Mouse (Mus musculus): ENCODE data around the gene Podxl2. TPM values are rescaled to one million over a fixed set of nuclear protein-coding genes. Genes with fewer than 3 reads are reported as not detected.
A peak's percentile ranks its signal among the peaks of the same experiment; 100 is the strongest.

Podxl2 gene
- polyA plus RNA-seq, 1 experiment from 2014 or later: 129 TPM

DNA sequence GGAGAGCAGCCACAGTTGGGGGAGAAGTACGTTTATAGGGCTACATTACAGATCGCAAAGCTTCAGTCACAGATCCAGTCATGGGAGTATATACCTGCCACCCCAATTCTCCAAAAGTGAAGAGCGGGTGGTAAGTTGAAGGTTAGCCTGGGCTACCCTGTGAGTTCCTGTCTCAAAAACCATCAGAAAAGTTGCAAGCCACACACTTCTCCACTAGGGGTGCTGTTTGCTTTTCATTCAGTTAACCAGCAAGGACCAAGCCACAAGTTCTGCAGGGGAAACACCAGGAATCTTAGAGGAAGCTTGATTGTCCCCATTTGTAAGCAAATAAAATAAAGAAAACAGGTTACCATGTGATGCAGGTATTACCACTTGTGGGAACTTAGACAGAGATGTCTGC lies 62.0 kb downstream of the Podxl2 start:
- Histone ChIP-seq H3K4me1 (ENCODE audit: control insufficient read depth, insufficient read depth, low read length) (0 out of 2 replicates have a peak, but pooled peaks cover 7% of the 10 kb centered on the region), H3K27me3 (ENCODE audit: control insufficient read depth, insufficient read depth, low read length) (no peaks in the 10 kb centered on the region), H3K4me2 (ENCODE audit: low read depth) (no peak overlapping the region), H3K36me3 (ENCODE audit: control insufficient read depth, insufficient read depth, low read length) (no peaks in the 10 kb centered on the region), H3K9ac (ENCODE audit: low read length) (no peak overlapping the region), H3K27ac (ENCODE audit: low read depth, low read length) (no peak overlapping the region), H3K4me3 (ENCODE audit: low read depth, low read length) (no peak overlapping the region), H3K9me3 (ENCODE audit: control insufficient read depth, low read length) (no peaks in the 10 kb centered on the region)
- WGBS: 73% methylated on average over 3 of the region's 3 CpGs
- ATAC-seq (ENCODE audit: insufficient read depth, low FRiP score, low TSS enrichment) (no peak), DNase-seq (ENCODE audit: low spot score) (no peak)

DNA sequence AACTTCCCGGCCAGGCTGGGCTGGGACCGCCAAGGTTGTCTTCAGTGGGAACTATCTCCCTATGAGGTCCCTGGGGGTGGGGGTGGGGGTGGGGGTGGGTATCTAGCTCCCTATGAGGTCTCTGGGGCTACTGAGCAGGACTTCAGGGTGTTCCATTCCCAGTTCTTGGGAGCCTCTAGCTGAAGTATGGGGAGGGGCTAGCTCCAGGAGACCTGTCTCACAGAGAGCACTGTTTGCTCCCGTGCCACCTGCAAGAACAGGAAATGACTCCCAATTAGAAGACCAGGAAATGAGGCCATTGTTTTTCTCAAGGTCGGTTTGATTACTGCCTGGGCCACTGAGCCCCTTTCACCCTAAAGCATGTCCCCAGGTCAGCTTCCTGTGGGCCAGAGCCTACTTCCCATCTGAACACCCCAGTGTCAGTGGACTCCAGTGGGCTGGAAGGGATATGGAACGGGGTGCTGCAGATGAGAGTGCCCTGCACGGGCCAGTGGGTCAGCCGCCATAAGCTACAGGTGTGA lies 62.9 kb downstream of the Podxl2 start:
- Histone ChIP-seq H3K9me3 (ENCODE audit: control insufficient read depth, low read length) (no peaks in the 10 kb centered on the region), H3K4me1 (ENCODE audit: control insufficient read depth, insufficient read depth, low read length) (0 out of 2 replicates have a peak, but pooled peaks cover 7% of the 10 kb centered on the region), H3K4me3 (ENCODE audit: low read depth, low read length) (no peak overlapping the region), H3K9ac (ENCODE audit: low read length) (no peak overlapping the region), H3K27me3 (ENCODE audit: control insufficient read depth, insufficient read depth, low read length) (no peaks in the 10 kb centered on the region), H3K4me2 (ENCODE audit: low read depth) (no peak overlapping the region), H3K36me3 (ENCODE audit: control insufficient read depth, insufficient read depth, low read length) (no peaks in the 10 kb centered on the region), H3K27ac (ENCODE audit: low read depth, low read length) (no peak overlapping the region)
- 47% methylated on average over 7 of the region's 7 CpGs for WGBS
- DNase-seq (ENCODE audit: low spot score) (no peak), ATAC-seq (ENCODE audit: insufficient read depth, low FRiP score, low TSS enrichment) (no peak)

DNA sequence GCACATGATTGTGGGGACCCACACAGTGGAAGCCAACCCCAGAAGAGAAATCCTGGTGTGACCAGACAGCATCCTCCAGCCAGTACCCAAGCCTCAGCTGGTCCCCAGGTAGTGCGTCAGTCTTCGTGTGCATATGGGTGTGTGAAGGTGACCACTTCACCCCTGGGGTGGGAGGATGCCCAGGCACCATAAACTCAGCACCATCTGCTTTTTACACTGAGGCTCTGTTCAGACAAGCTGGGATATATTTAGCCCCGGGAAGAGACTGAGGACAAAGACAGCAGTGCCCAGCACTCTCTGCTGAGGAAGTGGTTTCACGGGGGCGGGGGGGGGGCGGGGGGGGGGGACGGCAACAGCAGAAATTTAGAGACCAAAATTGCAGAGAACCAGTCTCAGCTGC lies 63.4 kb downstream of the Podxl2 start:
- Histone ChIP-seq H3K36me3 (ENCODE audit: control insufficient read depth, insufficient read depth, low read length) (no peaks in the 10 kb centered on the region), H3K27ac (ENCODE audit: low read depth, low read length) (no peak overlapping the region), H3K27me3 (ENCODE audit: control insufficient read depth, insufficient read depth, low read length) (no peaks in the 10 kb centered on the region), H3K4me3 (ENCODE audit: low read depth, low read length) (no peak overlapping the region), H3K4me2 (ENCODE audit: low read depth) (no peak overlapping the region), H3K9ac (ENCODE audit: low read length) (no peak overlapping the region), H3K9me3 (ENCODE audit: control insufficient read depth, low read length) (no peaks in the 10 kb centered on the region), H3K4me1 (ENCODE audit: control insufficient read depth, insufficient read depth, low read length) (0 out of 2 replicates have a peak, but pooled peaks cover 7% of the 10 kb centered on the region)
- ATAC-seq (ENCODE audit: insufficient read depth, low FRiP score, low TSS enrichment) (no peak), DNase-seq (ENCODE audit: low spot score) (no peak)
- 36% methylated on average over 7 of the region's 7 CpGs for WGBS

DNA sequence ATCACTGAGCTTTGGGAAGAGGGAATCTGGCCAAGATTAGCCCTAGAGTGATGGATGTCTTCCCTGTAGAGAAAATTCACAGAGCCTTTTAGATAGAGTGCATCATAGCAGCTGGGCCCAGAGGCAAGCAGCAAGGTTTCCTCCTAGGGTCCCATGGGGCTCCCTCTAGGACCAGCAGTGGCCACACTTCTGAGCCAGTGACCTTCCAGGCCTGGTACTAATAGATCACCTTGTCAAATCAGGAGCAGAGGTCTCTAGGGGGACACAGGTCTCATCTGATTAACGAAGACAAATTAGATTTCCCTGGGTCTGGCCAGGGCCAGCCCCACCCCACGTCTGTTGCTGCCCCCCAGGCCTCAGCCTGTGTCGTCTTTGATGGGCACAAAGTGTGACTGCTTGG lies 64.6 kb downstream of the Podxl2 start:
- DNase-seq (ENCODE audit: low spot score) (peak; percentile 46), ATAC-seq (ENCODE audit: insufficient read depth, low FRiP score, low TSS enrichment) (no peak; the same call in 1 of the 2 replicates)
- H3K9ac ChIP-seq (ENCODE audit: low read length): no peak overlapping the region
- no peak overlapping the region for H3K4me3 ChIP-seq (ENCODE audit: low read depth, low read length)
- 50% methylated on average over 3 of the region's 3 CpGs for WGBS
- H3K27me3 ChIP-seq (ENCODE audit: control insufficient read depth, insufficient read depth, low read length): no peaks in the 10 kb centered on the region
- H3K4me2 ChIP-seq (ENCODE audit: low read depth): no peak overlapping the region
- no peaks in the 10 kb centered on the region for H3K9me3 ChIP-seq (ENCODE audit: control insufficient read depth, low read length)
- no peaks in the 10 kb centered on the region for H3K36me3 ChIP-seq (ENCODE audit: control insufficient read depth, insufficient read depth, low read length)
- H3K27ac ChIP-seq (ENCODE audit: low read depth, low read length): no peak overlapping the region
- H3K4me1 ChIP-seq (ENCODE audit: control insufficient read depth, insufficient read depth, low read length): 0 out of 2 replicates have a peak, but pooled peaks cover 7% of the 10 kb centered on the region

DNA sequence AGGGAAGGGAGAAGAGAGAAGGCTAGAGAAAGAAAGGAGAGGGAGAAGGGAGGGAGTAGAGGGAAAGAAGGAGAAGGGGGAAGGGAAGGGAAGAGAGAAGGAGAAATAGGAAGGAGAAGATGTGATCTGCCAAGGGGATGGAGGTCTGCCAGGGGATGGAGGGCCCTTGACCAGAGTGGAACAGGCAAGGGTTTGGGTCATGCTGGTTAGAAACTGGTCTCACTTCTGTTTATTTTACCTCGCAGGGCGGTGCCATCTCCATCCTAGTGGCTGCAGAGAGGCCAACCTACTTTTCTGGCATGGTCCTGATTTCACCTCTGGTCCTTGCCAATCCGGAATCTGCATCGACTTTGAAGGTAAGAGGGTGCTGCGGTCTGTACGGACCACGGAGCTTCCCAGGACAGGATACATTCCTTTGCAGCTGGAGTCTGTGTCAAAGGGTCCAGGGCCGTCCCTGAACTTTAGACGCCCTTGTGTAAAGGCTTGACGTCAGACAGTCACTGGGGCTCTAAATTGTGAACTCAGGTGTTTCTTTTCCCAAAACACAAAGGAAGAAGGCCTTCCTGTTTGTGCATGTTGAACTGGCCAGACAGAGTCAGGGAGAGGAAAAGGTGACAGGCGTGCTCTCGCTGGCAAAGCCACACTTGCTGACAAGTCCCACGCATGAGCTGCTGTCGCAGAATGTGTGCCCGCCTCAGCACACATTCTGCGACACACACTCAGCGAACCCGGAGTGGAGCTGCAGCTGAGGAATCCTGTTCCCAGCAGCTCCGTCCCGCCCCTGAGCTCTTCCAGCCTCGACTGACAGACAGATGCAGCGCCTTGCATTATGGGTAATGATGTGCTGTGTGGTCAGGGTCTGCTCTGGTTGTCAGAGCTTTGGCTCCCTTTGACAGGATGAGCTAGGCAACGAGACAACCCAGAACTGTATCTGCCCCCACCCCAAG lies 65.5 kb downstream of the Podxl2 start:
- Histone ChIP-seq H3K4me2 (ENCODE audit: low read depth) (no peak overlapping the region), H3K9ac (ENCODE audit: low read length) (no peak overlapping the region), H3K27me3 (ENCODE audit: control insufficient read depth, insufficient read depth, low read length) (no peaks in the 10 kb centered on the region), H3K27ac (ENCODE audit: low read depth, low read length) (no peak overlapping the region), H3K4me3 (ENCODE audit: low read depth, low read length) (no peak overlapping the region), H3K4me1 (ENCODE audit: control insufficient read depth, insufficient read depth, low read length) (0 out of 2 replicates have a peak, but pooled peaks cover 7% of the 10 kb centered on the region), H3K9me3 (ENCODE audit: control insufficient read depth, low read length) (no peaks in the 10 kb centered on the region), H3K36me3 (ENCODE audit: control insufficient read depth, insufficient read depth, low read length) (no peaks in the 10 kb centered on the region)
- 77% methylated on average over 23 of the region's 23 CpGs for WGBS
- DNase-seq (ENCODE audit: low spot score): no peak
- ATAC-seq (ENCODE audit: insufficient read depth, low FRiP score, low TSS enrichment): no peak; the same call in 1 of the 2 replicates

DNA sequence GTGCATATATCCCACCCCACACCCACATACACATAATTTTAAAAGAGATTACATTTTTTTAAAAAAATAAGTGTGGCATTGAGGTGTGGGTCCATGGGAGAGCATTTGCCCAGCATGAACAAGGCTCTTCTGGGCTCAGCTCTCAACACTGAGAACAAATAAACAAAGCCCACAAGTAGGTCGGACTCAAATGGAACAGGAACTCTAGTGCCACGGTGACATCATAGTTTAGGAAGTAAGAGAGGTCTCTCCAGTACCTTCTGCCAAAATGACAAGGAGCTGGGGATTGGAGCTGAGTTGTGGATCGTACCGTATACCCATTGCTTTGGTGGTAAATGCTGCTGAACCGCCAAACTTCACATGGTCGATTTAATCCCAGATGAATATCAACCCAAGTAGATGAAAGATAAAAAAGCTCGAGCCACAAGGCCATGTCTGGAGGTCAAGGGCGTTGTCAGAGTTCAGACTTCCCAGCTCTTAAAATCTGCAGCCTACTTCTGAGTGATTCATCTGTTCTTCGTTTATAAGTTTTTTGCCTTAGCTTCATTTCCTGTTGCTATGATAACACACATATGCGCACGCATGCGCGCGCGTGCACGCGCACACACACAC lies 69.8 kb downstream of the Podxl2 start:
- Histone ChIP-seq H3K27me3 (ENCODE audit: control insufficient read depth, insufficient read depth, low read length) (no peaks in the 10 kb centered on the region), H3K9me3 (ENCODE audit: control insufficient read depth, low read length) (no peaks in the 10 kb centered on the region), H3K4me1 (ENCODE audit: control insufficient read depth, insufficient read depth, low read length) (no peaks in the 10 kb centered on the region), H3K9ac (ENCODE audit: low read length) (no peak overlapping the region), H3K27ac (ENCODE audit: low read depth, low read length) (no peak overlapping the region), H3K4me3 (ENCODE audit: low read depth, low read length) (no peak overlapping the region), H3K4me2 (ENCODE audit: low read depth) (no peak overlapping the region), H3K36me3 (ENCODE audit: control insufficient read depth, insufficient read depth, low read length) (no peaks in the 10 kb centered on the region)
- ATAC-seq (ENCODE audit: insufficient read depth, low FRiP score, low TSS enrichment) (no peak), DNase-seq (ENCODE audit: low spot score) (no peak)
- WGBS: 90% methylated on average over 17 of the region's 17 CpGs

DNA sequence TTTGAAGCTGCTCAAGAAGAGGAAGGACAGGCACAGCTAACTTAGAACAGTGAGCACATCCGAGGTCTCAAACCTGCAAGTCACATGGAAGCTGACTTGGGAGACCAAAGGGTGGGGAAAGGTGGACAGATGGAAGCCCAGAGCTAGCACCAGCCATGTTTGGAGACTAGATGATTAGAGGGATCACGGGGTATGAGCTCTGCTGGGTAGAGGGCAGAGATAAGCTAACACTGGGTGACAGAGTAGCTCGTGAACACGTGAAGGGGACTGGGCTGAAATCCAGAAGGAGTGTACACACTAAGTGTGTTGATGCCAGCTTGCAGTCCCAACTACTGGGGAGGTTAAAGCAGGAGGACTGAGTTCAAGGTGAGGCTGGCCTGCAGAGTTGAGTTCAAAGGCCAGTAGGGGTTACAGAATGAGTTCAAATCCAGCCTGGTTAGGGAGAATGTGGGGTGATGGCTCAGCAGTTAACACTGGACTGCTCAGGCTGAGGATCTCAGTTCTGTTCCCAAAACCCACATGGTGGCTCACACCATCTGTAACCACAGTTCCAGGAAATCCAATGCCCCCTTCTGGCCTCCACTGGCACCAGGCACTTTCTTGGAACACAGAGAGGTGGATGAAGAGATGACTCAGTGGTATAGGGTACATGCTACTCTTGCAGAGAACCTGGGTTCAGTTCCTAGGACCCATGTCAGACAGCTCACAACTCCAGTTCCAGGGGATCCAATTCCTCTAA lies 70.7 kb downstream of the Podxl2 start:
- Histone ChIP-seq H3K4me2 (ENCODE audit: low read depth) (no peak overlapping the region), H3K9ac (ENCODE audit: low read length) (no peak overlapping the region), H3K4me3 (ENCODE audit: low read depth, low read length) (no peak overlapping the region), H3K27me3 (ENCODE audit: control insufficient read depth, insufficient read depth, low read length) (no peaks in the 10 kb centered on the region), H3K9me3 (ENCODE audit: control insufficient read depth, low read length) (no peaks in the 10 kb centered on the region), H3K36me3 (ENCODE audit: control insufficient read depth, insufficient read depth, low read length) (no peaks in the 10 kb centered on the region), H3K27ac (ENCODE audit: low read depth, low read length) (no peak overlapping the region), H3K4me1 (ENCODE audit: control insufficient read depth, insufficient read depth, low read length) (no peaks in the 10 kb centered on the region)
- ATAC-seq (ENCODE audit: insufficient read depth, low FRiP score, low TSS enrichment) (no peak), DNase-seq (ENCODE audit: low spot score) (no peak)
- WGBS: 89% methylated on average over 4 of the region's 4 CpGs

DNA sequence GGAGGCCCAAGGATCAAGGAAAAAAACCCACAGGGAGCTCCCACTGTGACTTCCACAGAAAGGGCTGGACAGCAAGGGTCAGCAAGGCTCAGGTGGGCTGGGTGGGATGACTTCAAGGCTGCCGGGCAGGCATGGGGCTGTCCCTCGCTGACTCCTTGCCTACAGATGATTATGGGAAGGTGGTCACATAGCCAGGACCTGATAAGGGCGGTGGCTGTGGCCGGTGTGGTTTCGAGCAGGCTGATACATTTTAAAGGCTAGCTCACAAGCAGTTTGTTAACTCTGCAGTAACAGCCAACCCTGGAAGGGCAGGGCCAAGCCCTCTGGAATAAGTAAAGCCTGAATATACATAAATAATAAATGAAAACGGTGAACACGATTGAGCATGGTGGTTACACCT lies 71.8 kb downstream of the Podxl2 start:
- Histone ChIP-seq H3K4me2 (ENCODE audit: low read depth) (no peak overlapping the region), H3K27ac (ENCODE audit: low read depth, low read length) (no peak overlapping the region), H3K9ac (ENCODE audit: low read length) (no peak overlapping the region), H3K27me3 (ENCODE audit: control insufficient read depth, insufficient read depth, low read length) (no peaks in the 10 kb centered on the region), H3K9me3 (ENCODE audit: control insufficient read depth, low read length) (no peaks in the 10 kb centered on the region), H3K36me3 (ENCODE audit: control insufficient read depth, insufficient read depth, low read length) (no peaks in the 10 kb centered on the region), H3K4me1 (ENCODE audit: control insufficient read depth, insufficient read depth, low read length) (no peaks in the 10 kb centered on the region), H3K4me3 (ENCODE audit: low read depth, low read length) (no peak overlapping the region)
- no peak for DNase-seq (ENCODE audit: low spot score)
- 92% methylated on average over 7 of the region's 7 CpGs for WGBS
- ATAC-seq (ENCODE audit: insufficient read depth, low FRiP score, low TSS enrichment): no peak
